Comparison of ENCODE assay signal across 8 mouse cellular contexts in the genomic region with DNA sequence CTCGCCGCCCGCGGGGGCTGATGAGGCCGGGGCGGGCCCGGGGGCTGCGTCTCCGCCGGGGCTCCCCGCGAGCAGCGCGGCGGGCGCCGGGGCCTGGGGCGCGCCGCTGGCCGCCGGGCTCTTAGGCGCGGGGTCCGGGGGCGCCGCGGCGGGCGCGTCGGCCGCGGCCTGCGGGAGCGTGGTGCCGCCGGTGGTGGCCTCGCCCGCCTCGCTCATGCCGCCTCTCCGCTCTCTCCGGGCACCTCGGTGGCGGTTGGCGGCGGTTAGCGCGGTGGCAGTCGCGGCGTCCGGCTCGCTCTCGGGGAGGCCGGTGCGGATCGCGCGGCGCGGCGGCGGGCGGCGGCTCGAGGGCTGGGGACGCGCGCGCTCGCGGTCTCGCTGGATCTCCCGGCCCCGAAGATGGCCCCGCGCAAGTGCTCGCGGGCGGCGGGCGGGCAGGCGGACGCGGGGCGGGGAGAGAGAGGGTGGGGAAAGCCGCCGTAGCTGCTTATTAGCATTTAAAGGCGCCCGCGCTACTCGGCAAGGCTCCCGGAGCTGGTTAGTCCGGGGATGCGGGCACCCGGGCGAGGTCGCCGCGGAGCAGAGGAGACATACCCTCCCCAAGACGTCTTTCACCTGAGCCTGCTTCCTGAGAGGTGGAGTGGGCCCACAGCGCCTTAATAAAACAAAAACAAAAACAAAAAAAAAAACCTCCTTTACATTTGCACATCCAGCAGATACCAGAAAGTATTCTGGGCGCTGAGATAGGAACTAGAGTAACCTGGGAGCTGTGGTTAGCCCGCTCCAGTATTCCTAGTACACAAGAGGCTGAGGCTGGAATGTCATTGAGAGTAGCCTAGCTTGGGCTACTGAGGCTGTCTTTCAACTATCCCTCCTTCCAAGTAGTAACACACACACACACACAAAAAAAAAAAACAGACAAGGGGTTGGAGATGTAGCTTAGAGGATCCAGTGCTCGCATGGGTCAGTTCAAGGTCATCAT. TPM values are rescaled to one million over a fixed set of nuclear protein-coding genes. Genes with fewer than 3 reads are reported as not detected.
DNase-seq lines count a peak whose midpoint lies in the region; ATAC-seq lines count a peak whose summit lies in the region.

A gene (minus strand): TSS at position 437 of the 982 bp plus-strand sequence.

- peak; percentile 85 to 86 for DNase-seq in adrenal gland, adult 18-20 months (ENCODE audit: low spot score in 2 of 2)
- DNase-seq in embryo, embryonic 11 days = peak; percentile 94
- DNase-seq in gastrocnemius, postnatal 36 days = peak; percentile 80 to 83
- DNase-seq in left cerebral cortex, postnatal 14 days (ENCODE audit: low spot score in 2 of 2) = peak; percentile 80 to 87
- peak; percentile 88 for DNase-seq in right cerebral cortex, postnatal 25 days
- DNase-seq in urinary bladder, postnatal 36 days (ENCODE audit: low spot score in 2 of 2) = peak; percentile 77 to 87

- intact Hi-C loops in gastrocnemius, postnatal 36 days (cut with DNase I) = no loop called here
- intact Hi-C loops in left cerebral cortex, postnatal 14 days (cut with DNase I) = loop anchor here (5.0 kb wide), 1 partner anchor 34 kb away; no protein-coding TSS in a partner anchor

- peak within 1 kb of the TSS; percentile 80 for H3K4me2 ChIP-seq in intestine, embryonic 15.5 days (replicated peaks)

- H3K4me3 ChIP-seq in intestine, embryonic 15.5 days (replicated peaks) = peak within 1 kb of the TSS; percentile 76

- H3K36me3 ChIP-seq in intestine, embryonic 15.5 days = no peaks in the 10 kb centered on the region

- ATAC-seq in intestine, embryonic 15.5 days = peak; percentile 94
- ATAC-seq in megakaryocyte-erythroid progenitor cell, adult 5-6 weeks (replicated peaks; ENCODE audit: low FRiP score, low TSS enrichment, poor library complexity, severe bottlenecking) = peak; percentile 54

- H3K27ac ChIP-seq in intestine, embryonic 15.5 days = peak within 1 kb of the TSS; percentile 87

- peaks cover 7% of the 10 kb centered on the region; the same call in 1 of the 2 replicates for H3K4me1 ChIP-seq in intestine, embryonic 15.5 days (replicated peaks)

- peak within 1 kb of the TSS; percentile 89 for H3K9ac ChIP-seq in intestine, embryonic 15.5 days

- under 1% methylated on average over 85 of the region's 107 CpGs for WGBS in intestine, embryonic 15.5 days

- H3K9me3 ChIP-seq in intestine, embryonic 15.5 days = no peaks in the 10 kb centered on the region

- no peaks in the 10 kb centered on the region for H3K27me3 ChIP-seq in intestine, embryonic 15.5 days (replicated peaks)

RNA-seq across cellular contexts. Expression of the gene that starts here (rescaled TPM):
- total RNA-seq in adrenal gland, adult 18-20 months (2021) = 100 to 1,000 TPM; 189 to 198 TPM
- 1,000 to 10,000 TPM; 1,485 to 1,638 TPM for total RNA-seq in gastrocnemius, postnatal 36 days (2021)
- polyA plus RNA-seq in intestine, embryonic 15.5 days (2015; fragmentation: Nextera tagmentation; extraction: Ambion mirVana) = 52.7 and 57.6 TPM in 2 replicates
- 10 to 100 TPM; 72.4 to 73.6 TPM for total RNA-seq in left cerebral cortex, postnatal 14 days (2021)
- total RNA-seq in megakaryocyte-erythroid progenitor cell, adult 5-6 weeks (2014; fragmentation: Nextera tagmentation) = 620 and 624 TPM in 2 replicates
- total RNA-seq in megakaryocyte-erythroid progenitor cell, adult 5-6 weeks (2017) = 689 and 900 TPM in 2 replicates

Comparison
In these comparisons a context has a peak if more than half of its experiments do, and no peak if none do; other contexts are left out.
1. Peak in every context shown above with its lines: DNase-seq, ATAC-seq, H3K4me3 ChIP-seq and H3K27ac ChIP-seq.